Mouse (Mus musculus) MEL (cell line): ENCODE results near the gene B230104I21Rik.

Experiments used
- CTCF ChIP-seq, 3 experiments: IDR thresholded peaks in 2 of 3; conservative IDR thresholded peaks in 1 of 3; 2 replicates each; pipeline ENCODE4 v1.5.1; 2011 to 2012; ENCODE audit warnings: low read length in 3 of 3, low read depth in 2 of 3, mild to moderate bottlenecking in 2 of 3, improper control_type of control experiment in 1 of 3, inconsistent platforms in 1 of 3, mixed read lengths in 1 of 3, moderate library complexity in 1 of 3; ENCODE audit not compliant: control insufficient read depth in 1 of 3, insufficient read depth in 1 of 3, poor library complexity in 1 of 3, severe bottlenecking in 1 of 3
- POLR2A ChIP-seq, 2 experiments: IDR thresholded peaks; 2 replicates each; pipeline ENCODE4 v1.6.1; 2011 to 2012; ENCODE audit warnings: low read length in 2 of 2, mild to moderate bottlenecking in 2 of 2, control low read depth in 1 of 2, improper control_type of control experiment in 1 of 2, low read depth in 1 of 2, moderate library complexity in 1 of 2; ENCODE audit not compliant: control insufficient read depth in 1 of 2, insufficient read depth in 1 of 2, poor library complexity in 1 of 2
- RAD21 ChIP-seq: IDR thresholded peaks from 2 replicates; pipeline ENCODE4 v1.6.1; 2011; ENCODE audit warnings: mild to moderate bottlenecking, low read depth, low read length, improper control_type of control experiment
- TAL1 ChIP-seq: IDR thresholded peaks from 2 replicates; pipeline ENCODE4 v1.6.1; 2012; ENCODE audit warnings: mild to moderate bottlenecking, inconsistent platforms, low read length, moderate library complexity, mixed read lengths
- ZNF384 ChIP-seq: IDR thresholded peaks from 2 replicates; pipeline ENCODE4 v1.6.1; 2012; ENCODE audit warnings: low read depth, mild to moderate bottlenecking, inconsistent platforms, low read length, improper control_type of control experiment

- no peak for TF ChIP-seq CTCF (IDR thresholded peaks at IDR 0.05 in 2 of 3, conservative IDR thresholded peaks at IDR 0.05 in 1 of 3; ENCODE audit: control insufficient read depth in 1 of 3, insufficient read depth in 1 of 3, low read depth in 2 of 3, low read length in 3 of 3, poor library complexity in 1 of 3, severe bottlenecking in 1 of 3)
- no peak for TF ChIP-seq POLR2A (IDR thresholded peaks at IDR 0.05; ENCODE audit: control insufficient read depth in 1 of 2, insufficient read depth in 1 of 2, low read depth in 1 of 2, low read length in 2 of 2, poor library complexity in 1 of 2)
- TF ChIP-seq ZNF384: no peak
- TF ChIP-seq RAD21: no peak
- no peak for TF ChIP-seq TAL1
These were observed 23.9 kb downstream of the B230104I21Rik start for GRCm38 (mm10) chr4:154359762-154360300.
